Mouse (Mus musculus) brain, embryonic 14.5 days (tissue): Measurements from ENCODE around the gene Ttll8.

ENCODE experiments used
- CTCF ChIP-seq: fragments of 200-500 bp; IDR thresholded peaks from 2 replicates; pipeline ENCODE4 v1.5.1; 2012; ENCODE audit warnings: inconsistent platforms, mild to moderate bottlenecking, moderate library complexity, borderline replicate concordance; ENCODE audit not compliant: insufficient read depth, insufficient read length; ENCODE audit errors: extremely low read depth
- POLR2A ChIP-seq: fragments of 200-500 bp; IDR thresholded peaks from 2 replicates; pipeline ENCODE4 v1.6.1; 2012; ENCODE audit warnings: mild to moderate bottlenecking, inconsistent platforms, borderline replicate concordance; ENCODE audit not compliant: poor library complexity, insufficient read depth, insufficient read length, severe bottlenecking; ENCODE audit errors: extremely low read depth

DNA sequence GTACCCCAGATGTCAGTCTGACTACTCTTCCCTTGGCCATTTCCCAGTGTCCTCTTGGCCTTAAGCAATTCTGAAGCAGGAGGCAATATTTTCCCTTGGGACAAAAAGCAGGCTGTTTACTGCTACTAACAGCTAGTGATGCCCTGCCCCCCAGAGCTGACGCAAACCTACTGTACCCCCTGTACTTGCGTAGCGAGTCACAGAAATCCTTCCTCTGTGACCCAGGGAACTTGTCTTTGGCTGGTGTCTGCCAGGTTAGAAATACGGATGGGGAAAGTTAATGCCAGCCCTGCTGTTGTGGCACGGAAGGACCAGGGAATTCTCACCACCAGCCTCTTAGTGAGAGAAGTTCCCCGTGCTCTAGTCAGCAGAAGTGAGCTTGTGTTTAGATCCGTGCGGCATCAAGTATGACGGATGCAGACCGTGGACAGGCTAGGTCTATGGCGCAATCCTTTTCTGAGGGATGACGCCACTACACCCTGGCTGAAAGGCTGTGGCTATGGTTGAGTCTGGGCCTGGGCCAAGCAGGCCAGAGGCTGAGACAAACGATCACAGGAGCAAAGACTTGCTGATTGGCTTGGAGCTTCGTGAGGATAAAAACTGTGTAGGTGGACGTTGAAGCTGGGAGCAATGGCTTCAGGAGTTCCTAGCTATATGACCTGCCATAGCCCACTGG is 51.9 kb downstream of the Ttll8 start:
- TF ChIP-seq POLR2A (no peak), CTCF (no peak)
